Mouse (Mus musculus): ENCODE results near the gene Eif3k.

DNA sequence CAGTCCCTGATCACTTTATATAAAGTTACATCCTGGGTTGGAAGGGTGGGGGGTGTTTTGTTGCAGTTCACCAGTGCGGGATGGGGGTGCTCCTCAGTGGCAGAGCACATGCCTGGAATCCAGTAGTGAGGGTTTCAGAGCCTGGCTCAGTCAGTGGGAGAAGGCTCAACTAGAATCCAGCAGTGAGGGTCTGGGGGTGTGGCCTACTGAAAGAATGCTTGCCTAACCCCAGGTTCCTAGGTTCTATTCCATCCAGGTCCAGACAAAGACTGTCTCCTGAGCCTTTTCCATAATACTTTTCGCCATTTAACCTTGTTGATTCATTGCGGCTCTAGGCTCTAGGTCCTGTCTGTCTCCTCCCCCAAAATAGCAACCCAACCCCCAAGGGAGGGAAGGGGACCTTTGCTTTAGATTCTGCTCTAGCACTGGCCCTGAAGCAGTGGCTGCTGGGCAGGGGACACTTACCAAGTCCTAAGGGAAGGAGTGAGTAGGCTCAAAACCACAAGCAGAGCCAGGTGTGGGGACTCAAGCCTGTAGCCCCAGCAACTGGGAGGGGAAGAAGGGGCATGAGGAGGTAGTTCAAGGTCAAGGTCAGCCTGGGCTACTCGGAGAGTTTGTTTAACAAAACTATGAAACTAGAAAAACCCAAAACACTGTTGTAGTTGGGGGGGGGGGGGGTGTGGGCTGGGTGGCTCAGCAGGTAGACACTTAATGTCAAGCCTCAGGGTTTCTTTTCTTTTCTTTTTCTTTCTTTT, 14.7 kb downstream of the Eif3k start:
- TF ChIP-seq CTCF (IDR thresholded peaks at IDR 0.05; ENCODE audit: control insufficient read depth, insufficient read depth, insufficient read length) (no peak), MYOD1 (IDR thresholded peaks at IDR 0.05; ENCODE audit: control insufficient read depth, insufficient read length, low read depth) (no peak), FOSL1 (IDR thresholded peaks at IDR 0.05; ENCODE audit: insufficient read depth, low read length, poor library complexity, severe bottlenecking) (no peak)

All from C2C12 (cell line).